Mouse (Mus musculus): ENCODE measurements around the gene Zkscan5. TPM values are rescaled to one million over a fixed set of nuclear protein-coding genes. Genes with fewer than 3 reads are reported as not detected.
"Not testable (repeated sequence)": the region's sequence is repeated elsewhere in the genome, so short reads cannot be mapped to it uniquely, and the experiment has no call there.

The Zkscan5 gene
- total and polyA plus RNA-seq, 2 experiments, result 4.9 to 7.8 TPM

GRCm38 (mm10) chr5:145205041-145205440 is 679 bp downstream of the Zkscan5 start:
- 4% methylated on average over 9 of the region's 9 CpGs for WGBS
- H3K79me2 ChIP-seq (ENCODE audit: control insufficient read depth, insufficient read depth, low read length), result peaks cover 12% of the 10 kb centered on the region; the same call in 1 of the 2 replicates
- peak overlapping the region; percentile 46 for H3K4me3 ChIP-seq (ENCODE audit: insufficient read depth, low read depth, low read length)
- no peak for TF ChIP-seq POLR2A (IDR thresholded peaks at IDR 0.05; ENCODE audit: extremely low read depth, insufficient read depth, low read length)
- TF ChIP-seq CTCF (IDR thresholded peaks at IDR 0.05; ENCODE audit: low read depth, low read length), result no peak
- DNase-seq (ENCODE audit: extremely low read depth, low read depth, low spot score), result peak; percentile 34
- H3K27me3 ChIP-seq (ENCODE audit: control insufficient read depth, insufficient read depth, low read length), result no peaks in the 10 kb centered on the region
- peak overlapping the region; percentile 55 for H3K9ac ChIP-seq (ENCODE audit: low read depth, low read length)
- H3K27ac ChIP-seq (replicated peaks; ENCODE audit: insufficient read depth, low read depth, low read length), result 0 out of 2 replicates have a peak overlapping the region, but pooled peaks have one; percentile 34
- peaks cover 11% of the 10 kb centered on the region; the same call in 1 of the 2 replicates for H3K4me1 ChIP-seq (ENCODE audit: control insufficient read depth, insufficient read depth, low read length)
- peaks cover 8% of the 10 kb centered on the region for H3K36me3 ChIP-seq (ENCODE audit: control insufficient read depth, insufficient read depth, low read length)

- H3K79me2 ChIP-seq (ENCODE audit: control insufficient read depth, insufficient read depth, low read length), result peaks cover 8% of the 10 kb centered on the region; the same call in 1 of the 2 replicates
- TF ChIP-seq CTCF (IDR thresholded peaks at IDR 0.05; ENCODE audit: low read depth, low read length) (no peak), POLR2A (IDR thresholded peaks at IDR 0.05; ENCODE audit: extremely low read depth, insufficient read depth, low read length) (no peak)
- no peak for DNase-seq (ENCODE audit: extremely low read depth, low read depth, low spot score)
- no peaks in the 10 kb centered on the region for H3K27me3 ChIP-seq (ENCODE audit: control insufficient read depth, insufficient read depth, low read length)
- H3K4me1 ChIP-seq (ENCODE audit: control insufficient read depth, insufficient read depth, low read length), result peaks cover 8% of the 10 kb centered on the region; the same call in 1 of the 2 replicates
- WGBS, result 98% methylated on average over 6 of the region's 6 CpGs
- no peak overlapping the region for H3K9ac ChIP-seq (ENCODE audit: low read depth, low read length)
- H3K36me3 ChIP-seq (ENCODE audit: control insufficient read depth, insufficient read depth, low read length), result peaks cover 14% of the 10 kb centered on the region
- H3K27ac ChIP-seq (replicated peaks; ENCODE audit: insufficient read depth, low read depth, low read length), result no peak overlapping the region
- no peak overlapping the region for H3K4me3 ChIP-seq (ENCODE audit: insufficient read depth, low read depth, low read length)
Observed at GRCm38 (mm10) chr5:145207385-145207784, 3.0 kb downstream of the Zkscan5 start.

- Histone ChIP-seq H3K27ac (replicated peaks; ENCODE audit: insufficient read depth, low read depth, low read length) (no peak overlapping the region), H3K27me3 (ENCODE audit: control insufficient read depth, insufficient read depth, low read length) (no peaks in the 10 kb centered on the region), H3K36me3 (ENCODE audit: control insufficient read depth, insufficient read depth, low read length) (peaks cover 16% of the 10 kb centered on the region), H3K9ac (ENCODE audit: low read depth, low read length) (no peak overlapping the region), H3K4me3 (ENCODE audit: insufficient read depth, low read depth, low read length) (no peak overlapping the region), H3K4me1 (ENCODE audit: control insufficient read depth, insufficient read depth, low read length) (peaks cover 8% of the 10 kb centered on the region; the same call in 1 of the 2 replicates), H3K79me2 (ENCODE audit: control insufficient read depth, insufficient read depth, low read length) (peaks cover 8% of the 10 kb centered on the region; the same call in 1 of the 2 replicates)
- 87% methylated on average over 6 of the region's 6 CpGs for WGBS
- DNase-seq (ENCODE audit: extremely low read depth, low read depth, low spot score), result no peak
- TF ChIP-seq CTCF (IDR thresholded peaks at IDR 0.05; ENCODE audit: low read depth, low read length) (no peak), POLR2A (IDR thresholded peaks at IDR 0.05; ENCODE audit: extremely low read depth, insufficient read depth, low read length) (no peak)
Observed at GRCm38 (mm10) chr5:145207954-145208353, 3.6 kb downstream of the Zkscan5 start.

GRCm38 (mm10) chr5:145208391-145208790 is 4.0 kb downstream of the Zkscan5 start:
- H3K27ac ChIP-seq (replicated peaks; ENCODE audit: insufficient read depth, low read depth, low read length); H3K4me3 ChIP-seq (ENCODE audit: insufficient read depth, low read depth, low read length); H3K9ac ChIP-seq (ENCODE audit: low read depth, low read length); H3K27me3 ChIP-seq (ENCODE audit: control insufficient read depth, insufficient read depth, low read length); H3K79me2 ChIP-seq (ENCODE audit: control insufficient read depth, insufficient read depth, low read length); H3K4me1 ChIP-seq (ENCODE audit: control insufficient read depth, insufficient read depth, low read length); DNase-seq (ENCODE audit: extremely low read depth, low read depth, low spot score): not testable (repeated sequence)
- 60% methylated on average over 11 of the region's 11 CpGs for WGBS
- peaks cover 16% of the 10 kb centered on the region for H3K36me3 ChIP-seq (ENCODE audit: control insufficient read depth, insufficient read depth, low read length)

GRCm38 (mm10) chr5:145211340-145211739 is 7.0 kb downstream of the Zkscan5 start:
- H3K36me3 ChIP-seq (ENCODE audit: control insufficient read depth, insufficient read depth, low read length), result peaks cover 16% of the 10 kb centered on the region
- H3K9ac ChIP-seq (ENCODE audit: low read depth, low read length), result no peak overlapping the region
- TF ChIP-seq POLR2A (IDR thresholded peaks at IDR 0.05; ENCODE audit: extremely low read depth, insufficient read depth, low read length) (no peak), CTCF (IDR thresholded peaks at IDR 0.05; ENCODE audit: low read depth, low read length) (no peak)
- no peaks in the 10 kb centered on the region for H3K4me1 ChIP-seq (ENCODE audit: control insufficient read depth, insufficient read depth, low read length)
- DNase-seq (ENCODE audit: extremely low read depth, low read depth, low spot score), result no peak
- WGBS, result 98% methylated on average over 4 of the region's 4 CpGs
- H3K4me3 ChIP-seq (ENCODE audit: insufficient read depth, low read depth, low read length), result no peak overlapping the region
- no peaks in the 10 kb centered on the region for H3K27me3 ChIP-seq (ENCODE audit: control insufficient read depth, insufficient read depth, low read length)
- H3K27ac ChIP-seq (replicated peaks; ENCODE audit: insufficient read depth, low read depth, low read length), result no peak overlapping the region
- peaks cover 8% of the 10 kb centered on the region; the same call in 1 of the 2 replicates for H3K79me2 ChIP-seq (ENCODE audit: control insufficient read depth, insufficient read depth, low read length)

GRCm38 (mm10) chr5:145212216-145212615 is 7.9 kb downstream of the Zkscan5 start:
- peaks cover 5% of the 10 kb centered on the region; the same call in 1 of the 2 replicates for H3K79me2 ChIP-seq (ENCODE audit: control insufficient read depth, insufficient read depth, low read length)
- H3K9ac ChIP-seq (ENCODE audit: low read depth, low read length), result no peak overlapping the region
- TF ChIP-seq CTCF (IDR thresholded peaks at IDR 0.05; ENCODE audit: low read depth, low read length) (no peak), POLR2A (IDR thresholded peaks at IDR 0.05; ENCODE audit: extremely low read depth, insufficient read depth, low read length) (no peak)
- no peak overlapping the region for H3K27ac ChIP-seq (replicated peaks; ENCODE audit: insufficient read depth, low read depth, low read length)
- DNase-seq (ENCODE audit: extremely low read depth, low read depth, low spot score), result no peak
- no peaks in the 10 kb centered on the region for H3K27me3 ChIP-seq (ENCODE audit: control insufficient read depth, insufficient read depth, low read length)
- WGBS, result 94% methylated on average over 4 of the region's 4 CpGs
- H3K4me3 ChIP-seq (ENCODE audit: insufficient read depth, low read depth, low read length), result no peak overlapping the region
- H3K4me1 ChIP-seq (ENCODE audit: control insufficient read depth, insufficient read depth, low read length), result no peaks in the 10 kb centered on the region
- H3K36me3 ChIP-seq (ENCODE audit: control insufficient read depth, insufficient read depth, low read length), result peaks cover 16% of the 10 kb centered on the region
